Mouse (Mus musculus): ENCODE measurements around the gene Abhd8. TPM values are rescaled to one million over a fixed set of nuclear protein-coding genes. Genes with fewer than 3 reads are reported as not detected.
A peak's percentile ranks its signal among the peaks of the same experiment; 100 is the strongest.

Abhd8 gene
- 172 and 182 TPM in 2 replicates for polyA plus RNA-seq (2015; fragmentation: Nextera tagmentation; extraction: Ambion mirVana)

DNA sequence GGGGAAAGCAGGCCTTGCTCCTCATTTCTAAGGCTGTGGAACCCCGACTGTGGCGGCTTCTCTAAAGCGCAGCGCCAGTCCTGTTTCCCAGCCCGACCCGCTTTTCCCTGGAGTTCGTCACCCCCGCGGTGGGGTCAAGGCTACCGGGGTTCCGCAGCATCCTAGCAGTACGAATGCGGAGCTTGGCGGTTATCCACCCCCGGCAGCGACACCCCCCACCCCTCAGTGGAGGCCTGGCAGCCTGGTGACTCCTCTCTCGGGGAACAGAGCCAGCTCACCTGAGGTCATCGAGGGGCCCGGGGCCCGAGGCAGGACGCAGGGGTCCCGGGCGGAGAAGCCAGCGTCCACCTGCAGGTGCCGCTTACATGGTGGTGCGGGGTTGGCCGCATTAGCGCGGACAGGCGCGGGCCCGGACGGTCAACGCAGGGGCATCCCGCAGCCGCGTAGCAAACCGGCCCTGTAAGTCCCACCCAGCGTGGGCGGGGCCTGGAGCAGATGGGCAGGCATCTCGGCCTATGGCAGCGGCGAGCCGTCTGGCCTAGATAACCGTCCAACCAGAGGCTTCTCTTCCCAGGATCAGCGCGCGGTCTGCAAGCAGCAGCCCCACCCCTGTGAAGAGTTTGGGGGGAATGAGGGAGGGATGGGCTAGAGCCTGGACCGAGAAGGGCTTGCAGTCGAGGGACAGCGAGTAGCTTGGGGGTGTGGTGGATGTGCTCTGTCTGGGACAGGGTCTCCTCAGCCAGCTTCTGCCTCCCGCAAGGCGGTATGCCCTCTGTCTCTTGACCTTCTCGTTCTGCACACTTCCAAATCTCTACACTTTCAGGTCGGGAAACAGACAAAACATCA is at the start of gene Abhd8:
Gene Abhd8 (minus strand): TSS at position 468 of the 846 bp plus-strand sequence.
- WGBS: under 1% methylated on average over 54 of the region's 55 CpGs
- peaks cover 33% of the 10 kb centered on the region for H3K4me1 ChIP-seq (ENCODE audit: control insufficient read depth, insufficient read depth, low read depth, low read length)
- H3K4me2 ChIP-seq (ENCODE audit: low read length): peak within 1 kb of the TSS; percentile 89
- peak within 1 kb of the TSS; percentile 86 for H3K27ac ChIP-seq (ENCODE audit: low read depth, low read length)
- no peaks in the 10 kb centered on the region for H3K9me3 ChIP-seq (ENCODE audit: control insufficient read depth, low read length)
- peak; percentile 82 for ATAC-seq
- H3K4me3 ChIP-seq (ENCODE audit: low read length): peak within 1 kb of the TSS; percentile 81
- peak within 1 kb of the TSS; percentile 88 for H3K9ac ChIP-seq (ENCODE audit: low read depth, low read length)
- no peaks in the 10 kb centered on the region for H3K27me3 ChIP-seq (replicated peaks; ENCODE audit: control insufficient read depth, insufficient read depth, low read length)
- peaks cover 17% of the 10 kb centered on the region for H3K36me3 ChIP-seq (ENCODE audit: control insufficient read depth, insufficient read depth, low read length)

DNA sequence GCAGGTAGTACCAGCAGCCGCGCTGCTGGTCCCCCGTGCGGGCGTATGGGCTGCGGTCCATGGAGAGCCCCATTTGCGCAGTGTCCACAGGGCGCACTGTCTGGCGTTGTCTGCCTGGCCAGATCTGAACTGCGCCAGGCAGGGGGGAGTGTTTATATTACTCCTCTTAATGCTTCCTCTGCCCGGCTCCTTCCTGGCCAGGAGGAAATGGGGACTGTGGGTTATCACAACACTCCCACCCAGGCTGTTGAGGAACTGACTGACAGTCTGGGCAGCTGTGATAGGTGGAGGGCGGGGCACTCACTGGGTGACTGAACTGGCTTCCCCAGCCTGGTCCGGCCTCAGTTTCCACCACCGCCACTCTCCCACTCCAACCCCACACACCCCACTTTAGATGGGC is 48.2 kb upstream of the Abhd8 start, which contains the start of gene Plvap:
Gene Plvap (minus strand): TSS at position 109 of the 400 bp plus-strand sequence.
- Histone ChIP-seq H3K4me2 (ENCODE audit: low read length) (no peak within 1 kb of the TSS), H3K36me3 (ENCODE audit: control insufficient read depth, insufficient read depth, low read length) (no peaks in the 10 kb centered on the region), H3K4me3 (ENCODE audit: low read length) (no peak within 1 kb of the TSS), H3K4me1 (ENCODE audit: control insufficient read depth, insufficient read depth, low read depth, low read length) (peaks cover 2% of the 10 kb centered on the region; the same call in 1 of the 2 replicates), H3K27ac (ENCODE audit: low read depth, low read length) (no peak within 1 kb of the TSS), H3K27me3 (replicated peaks; ENCODE audit: control insufficient read depth, insufficient read depth, low read length) (peaks cover 20% of the 10 kb centered on the region), H3K9me3 (ENCODE audit: control insufficient read depth, low read length) (no peaks in the 10 kb centered on the region), H3K9ac (ENCODE audit: low read depth, low read length) (no peak within 1 kb of the TSS)
- WGBS: 75% methylated on average over 14 of the region's 14 CpGs
- no peak for ATAC-seq

DNA sequence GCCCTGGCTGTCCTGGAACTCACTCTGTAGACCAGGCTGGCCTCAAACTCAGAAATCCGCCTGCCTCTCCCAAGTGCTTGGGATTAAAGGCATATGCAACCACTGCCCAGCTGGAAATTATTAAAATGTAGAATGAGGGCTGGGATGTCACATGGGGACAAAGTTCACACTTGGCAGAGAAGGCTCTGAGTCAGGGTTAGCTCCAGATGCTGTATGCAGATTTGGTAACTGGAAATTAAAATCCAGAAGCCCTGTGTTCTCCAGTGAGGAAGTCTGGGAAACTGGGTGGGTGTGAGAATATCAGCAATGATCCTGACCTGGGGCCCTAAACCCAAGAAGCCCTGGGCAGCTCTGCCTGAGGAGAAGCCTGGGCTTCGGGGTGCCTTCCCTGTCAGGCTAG is 45.9 kb upstream of the Abhd8 start:
- no peak overlapping the region for H3K9ac ChIP-seq (ENCODE audit: low read depth, low read length)
- H3K36me3 ChIP-seq (ENCODE audit: control insufficient read depth, insufficient read depth, low read length): no peaks in the 10 kb centered on the region
- no peak overlapping the region for H3K4me2 ChIP-seq (ENCODE audit: low read length)
- peaks cover 2% of the 10 kb centered on the region; the same call in 1 of the 2 replicates for H3K4me1 ChIP-seq (ENCODE audit: control insufficient read depth, insufficient read depth, low read depth, low read length)
- H3K27me3 ChIP-seq (replicated peaks; ENCODE audit: control insufficient read depth, insufficient read depth, low read length): peaks cover 28% of the 10 kb centered on the region
- H3K27ac ChIP-seq (ENCODE audit: low read depth, low read length): no peak overlapping the region
- ATAC-seq: no peak
- H3K9me3 ChIP-seq (ENCODE audit: control insufficient read depth, low read length): no peaks in the 10 kb centered on the region
- 77% methylated on average over 2 of the region's 2 CpGs for WGBS
- H3K4me3 ChIP-seq (ENCODE audit: low read length): no peak overlapping the region

DNA sequence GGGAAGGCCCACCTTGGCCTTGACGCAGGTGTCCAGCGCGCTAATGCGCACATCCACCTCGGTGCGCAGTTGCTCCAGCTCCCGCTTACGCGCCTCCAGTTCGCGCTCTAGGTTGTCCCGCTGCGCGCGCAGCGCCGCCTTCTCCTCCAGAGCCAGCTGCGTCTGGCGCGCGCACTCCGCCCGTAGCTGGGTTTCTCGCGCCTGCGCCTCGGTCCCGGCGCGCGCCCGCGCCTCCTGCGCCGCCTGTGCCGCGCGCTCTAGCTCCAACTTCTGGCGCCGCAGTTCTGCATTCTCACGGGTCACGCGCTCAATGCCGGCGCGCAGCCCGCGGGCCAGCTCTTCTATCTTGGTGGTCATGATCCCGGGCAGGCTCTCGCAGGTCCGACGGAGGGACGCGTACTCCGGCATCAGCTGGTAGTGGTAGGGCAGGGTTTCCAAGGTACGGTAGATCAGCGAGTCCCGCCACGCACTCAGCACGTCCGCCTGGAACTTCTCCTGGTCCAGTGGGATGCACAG is 44.2 kb upstream of the Abhd8 start:
- no peaks in the 10 kb centered on the region for H3K9me3 ChIP-seq (ENCODE audit: control insufficient read depth, low read length)
- WGBS: under 1% methylated on average over 56 of the region's 61 CpGs
- H3K4me3 ChIP-seq (ENCODE audit: low read length): peak overlapping the region; percentile 47
- peaks cover 28% of the 10 kb centered on the region for H3K27me3 ChIP-seq (replicated peaks; ENCODE audit: control insufficient read depth, insufficient read depth, low read length)
- H3K27ac ChIP-seq (ENCODE audit: low read depth, low read length): no peak overlapping the region
- peak; percentile 90 for ATAC-seq
- H3K36me3 ChIP-seq (ENCODE audit: control insufficient read depth, insufficient read depth, low read length): no peaks in the 10 kb centered on the region
- peak overlapping the region; percentile 70 for H3K4me2 ChIP-seq (ENCODE audit: low read length)
- H3K4me1 ChIP-seq (ENCODE audit: control insufficient read depth, insufficient read depth, low read depth, low read length): peaks cover 2% of the 10 kb centered on the region; the same call in 1 of the 2 replicates
- H3K9ac ChIP-seq (ENCODE audit: low read depth, low read length): peak overlapping the region; percentile 65

DNA sequence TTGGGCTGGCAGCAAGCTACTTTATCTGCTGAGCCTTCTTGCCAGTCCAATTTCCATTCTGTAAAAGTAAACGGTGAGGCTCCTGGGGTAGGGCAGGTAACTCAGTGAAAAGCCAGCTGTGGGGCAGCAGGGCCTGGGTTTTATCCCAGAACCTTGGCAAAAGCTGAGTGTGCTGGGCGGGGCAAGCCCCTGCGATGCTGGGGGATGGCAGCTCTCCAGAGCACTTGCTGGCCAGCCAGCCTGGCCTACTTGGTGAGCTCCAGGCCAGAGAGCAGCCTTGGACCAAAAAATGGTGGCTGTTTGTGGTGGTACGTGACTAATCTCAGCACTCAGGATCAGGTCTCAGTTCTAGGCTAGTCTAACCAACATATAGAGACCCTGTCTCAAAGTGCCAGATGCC is 42.5 kb upstream of the Abhd8 start:
- Histone ChIP-seq H3K27me3 (replicated peaks; ENCODE audit: control insufficient read depth, insufficient read depth, low read length) (peaks cover 28% of the 10 kb centered on the region), H3K4me2 (ENCODE audit: low read length) (no peak overlapping the region), H3K9me3 (ENCODE audit: control insufficient read depth, low read length) (no peaks in the 10 kb centered on the region), H3K4me3 (ENCODE audit: low read length) (no peak overlapping the region), H3K36me3 (ENCODE audit: control insufficient read depth, insufficient read depth, low read length) (no peaks in the 10 kb centered on the region), H3K4me1 (ENCODE audit: control insufficient read depth, insufficient read depth, low read depth, low read length) (peaks cover 2% of the 10 kb centered on the region; the same call in 1 of the 2 replicates), H3K27ac (ENCODE audit: low read depth, low read length) (no peak overlapping the region), H3K9ac (ENCODE audit: low read depth, low read length) (no peak overlapping the region)
- WGBS: 78% methylated on average over 4 of the region's 4 CpGs
- ATAC-seq: no peak

DNA sequence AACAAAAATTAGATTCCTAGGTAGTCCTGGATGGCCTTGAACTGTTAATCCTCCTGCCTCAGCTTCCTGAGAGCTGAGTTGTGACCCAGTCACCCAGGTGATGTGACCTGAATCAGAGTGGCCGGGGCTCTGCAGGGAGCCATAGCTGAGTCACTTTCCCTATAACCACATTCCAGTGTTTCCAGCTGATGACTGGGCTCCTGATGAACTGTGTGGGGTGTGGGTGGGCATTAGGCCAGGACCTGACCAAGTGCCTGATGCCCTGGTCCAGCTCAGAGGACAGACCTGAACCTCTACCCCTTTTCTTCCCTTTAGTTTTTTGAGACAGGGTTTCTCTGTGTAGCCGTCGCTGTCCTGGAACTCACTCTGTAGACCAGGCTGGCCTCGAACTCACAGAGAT is 41.9 kb upstream of the Abhd8 start:
- Histone ChIP-seq H3K4me3 (ENCODE audit: low read length) (no peak overlapping the region), H3K9ac (ENCODE audit: low read depth, low read length) (no peak overlapping the region), H3K36me3 (ENCODE audit: control insufficient read depth, insufficient read depth, low read length) (no peaks in the 10 kb centered on the region), H3K27ac (ENCODE audit: low read depth, low read length) (no peak overlapping the region), H3K4me1 (ENCODE audit: control insufficient read depth, insufficient read depth, low read depth, low read length) (peaks cover 2% of the 10 kb centered on the region; the same call in 1 of the 2 replicates), H3K27me3 (replicated peaks; ENCODE audit: control insufficient read depth, insufficient read depth, low read length) (peaks cover 28% of the 10 kb centered on the region), H3K4me2 (ENCODE audit: low read length) (no peak overlapping the region), H3K9me3 (ENCODE audit: control insufficient read depth, low read length) (no peaks in the 10 kb centered on the region)
- ATAC-seq: no peak
- WGBS: 98% methylated on average over 4 of the region's 4 CpGs

DNA sequence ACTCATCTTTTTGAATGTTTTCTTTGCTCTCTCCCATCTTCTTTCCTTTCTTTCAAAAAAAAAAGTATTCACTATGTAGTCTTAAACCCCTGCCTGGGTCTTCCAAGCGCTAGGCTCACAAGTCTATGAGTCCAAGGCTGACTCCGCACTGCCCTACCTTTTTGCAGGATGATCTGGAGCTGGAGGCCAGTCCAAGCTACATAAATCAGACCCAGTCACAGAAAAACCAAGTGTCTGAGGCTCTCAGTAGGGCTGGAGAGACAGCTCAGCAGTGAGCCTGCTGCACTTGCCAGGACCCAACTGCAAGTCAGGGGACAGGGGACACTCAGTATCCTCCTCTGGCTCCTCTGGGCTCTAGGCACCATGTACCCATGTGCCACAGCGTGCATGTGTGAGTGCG is 40.9 kb upstream of the Abhd8 start:
- H3K9me3 ChIP-seq (ENCODE audit: control insufficient read depth, low read length): no peaks in the 10 kb centered on the region
- H3K27me3 ChIP-seq (replicated peaks; ENCODE audit: control insufficient read depth, insufficient read depth, low read length): peaks cover 25% of the 10 kb centered on the region
- ATAC-seq: no peak
- H3K4me1 ChIP-seq (ENCODE audit: control insufficient read depth, insufficient read depth, low read depth, low read length): peaks cover 2% of the 10 kb centered on the region; the same call in 1 of the 2 replicates
- H3K27ac ChIP-seq (ENCODE audit: low read depth, low read length): no peak overlapping the region
- H3K4me2 ChIP-seq (ENCODE audit: low read length): no peak overlapping the region
- H3K9ac ChIP-seq (ENCODE audit: low read depth, low read length): no peak overlapping the region
- WGBS: 94% methylated on average over 4 of the region's 4 CpGs
- no peak overlapping the region for H3K4me3 ChIP-seq (ENCODE audit: low read length)
- no peaks in the 10 kb centered on the region for H3K36me3 ChIP-seq (ENCODE audit: control insufficient read depth, insufficient read depth, low read length)

DNA sequence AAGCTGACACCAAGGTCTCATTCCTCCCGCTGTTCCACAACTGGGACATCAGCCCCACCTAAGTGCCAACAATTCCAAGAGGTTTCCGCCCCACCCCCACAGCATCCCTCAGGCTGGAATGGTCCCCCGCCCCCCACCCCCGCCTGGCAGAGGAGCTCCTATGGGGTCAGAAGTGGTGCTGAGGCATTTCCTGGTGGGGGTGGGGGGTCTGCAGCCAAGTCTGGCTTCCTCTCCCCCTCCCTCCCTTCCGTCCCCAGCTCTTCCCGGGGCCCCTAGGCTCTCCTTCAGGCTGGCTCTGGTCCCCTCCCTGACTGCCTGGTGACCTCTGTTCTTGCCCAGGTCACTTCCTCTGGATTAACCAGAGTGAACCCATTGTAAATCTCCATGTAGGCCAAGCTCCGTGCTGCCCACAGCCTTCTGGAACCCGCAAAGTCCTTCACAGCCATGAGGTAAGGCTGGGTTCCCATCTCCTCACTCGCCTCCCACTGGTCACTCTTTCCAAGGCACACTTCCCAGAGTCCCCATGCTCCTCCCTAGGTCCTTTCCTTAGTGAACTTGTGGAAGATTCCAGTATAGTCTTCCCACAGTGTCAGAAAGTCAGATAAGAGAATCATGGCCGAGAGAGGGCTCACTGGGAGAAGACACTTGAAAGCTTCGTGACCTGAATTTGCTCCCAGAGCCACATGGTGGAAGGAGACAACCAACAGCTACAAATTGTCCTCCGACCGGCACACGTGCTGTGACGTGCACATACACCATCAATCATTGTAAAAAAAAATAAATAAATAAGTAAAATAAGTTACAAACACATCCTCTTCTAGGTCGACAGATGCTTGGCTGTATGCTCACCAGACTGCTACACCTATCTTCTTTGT is 35.6 kb upstream of the Abhd8 start:
- WGBS: 38% methylated on average over 16 of the region's 16 CpGs
- no peak for ATAC-seq
- Histone ChIP-seq H3K4me2 (ENCODE audit: low read length) (no peak overlapping the region), H3K9ac (ENCODE audit: low read depth, low read length) (no peak overlapping the region), H3K4me1 (ENCODE audit: control insufficient read depth, insufficient read depth, low read depth, low read length) (peaks cover 6% of the 10 kb centered on the region), H3K27ac (ENCODE audit: low read depth, low read length) (no peak overlapping the region), H3K9me3 (ENCODE audit: control insufficient read depth, low read length) (no peaks in the 10 kb centered on the region), H3K36me3 (ENCODE audit: control insufficient read depth, insufficient read depth, low read length) (0 out of 2 replicates have a peak, but pooled peaks cover under 1% of the 10 kb centered on the region), H3K27me3 (replicated peaks; ENCODE audit: control insufficient read depth, insufficient read depth, low read length) (no peaks in the 10 kb centered on the region), H3K4me3 (ENCODE audit: low read length) (no peak overlapping the region)

Data from hindbrain, embryonic 16.5 days (tissue).